Mouse (Mus musculus): ENCODE data around the gene Cpne5.
"Not testable (repeated sequence)": the region's sequence is repeated elsewhere in the genome, so short reads cannot be mapped to it uniquely, and the experiment has no call there.

Cpne5 gene

DNA sequence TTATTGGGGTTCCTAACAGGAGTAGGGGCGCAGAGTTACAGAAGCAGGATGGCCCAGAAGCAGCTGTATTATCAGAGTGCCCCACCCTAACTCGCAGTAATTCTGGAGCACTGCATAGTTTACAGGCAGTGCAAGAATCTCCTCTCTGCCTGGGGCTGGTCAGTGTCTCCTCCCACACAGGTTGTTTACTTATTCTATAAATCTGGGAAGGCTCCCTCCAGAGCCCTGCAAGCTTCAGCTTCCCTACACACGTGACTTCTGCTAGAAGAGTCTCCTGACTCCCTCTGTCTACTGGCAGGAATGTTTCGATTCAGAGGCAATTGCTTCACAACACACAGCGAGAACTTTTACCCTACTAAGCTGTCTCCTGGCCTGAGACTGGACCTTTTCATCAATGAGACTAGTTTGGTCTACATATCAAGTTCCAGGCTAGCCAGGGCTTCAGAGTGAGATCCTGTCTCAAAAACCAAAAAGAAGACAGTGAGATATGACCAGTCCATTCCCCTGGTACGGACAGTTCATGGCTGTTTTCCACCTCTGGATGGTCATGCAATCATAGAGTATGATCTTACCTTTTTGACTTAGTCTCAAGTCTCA, 114.3 kb downstream of the Cpne5 start:
- DNase-seq = peak; percentile 24

GRCm38 (mm10) chr17:29122817-29123216, 115.2 kb downstream of the Cpne5 start:
- DNase-seq = peak; percentile 87

DNA sequence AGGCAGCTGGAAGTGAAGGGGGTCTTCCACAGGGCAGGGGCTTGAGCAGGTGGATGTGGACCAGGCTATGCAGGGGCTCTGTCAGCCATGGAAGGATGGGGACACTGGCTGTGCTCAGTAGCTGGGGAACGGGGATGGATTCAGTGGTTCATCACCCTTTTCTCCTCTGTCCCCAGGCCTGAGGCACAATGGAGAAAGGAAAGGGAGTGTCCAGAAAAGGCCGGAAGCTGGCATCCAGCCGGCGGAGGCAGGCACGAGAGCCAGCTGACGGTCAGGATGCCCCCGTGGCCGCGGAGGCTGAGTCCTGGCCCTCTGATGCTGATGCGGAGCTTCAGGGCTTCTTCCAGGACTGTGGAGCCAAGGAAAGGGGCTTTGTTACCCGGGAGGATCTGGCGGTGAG, 117.3 kb downstream of the Cpne5 start:
- DNase-seq = peak; percentile 46

GRCm38 (mm10) chr17:29118057-29118456, 119.9 kb downstream of the Cpne5 start:
- no peak for DNase-seq

DNA sequence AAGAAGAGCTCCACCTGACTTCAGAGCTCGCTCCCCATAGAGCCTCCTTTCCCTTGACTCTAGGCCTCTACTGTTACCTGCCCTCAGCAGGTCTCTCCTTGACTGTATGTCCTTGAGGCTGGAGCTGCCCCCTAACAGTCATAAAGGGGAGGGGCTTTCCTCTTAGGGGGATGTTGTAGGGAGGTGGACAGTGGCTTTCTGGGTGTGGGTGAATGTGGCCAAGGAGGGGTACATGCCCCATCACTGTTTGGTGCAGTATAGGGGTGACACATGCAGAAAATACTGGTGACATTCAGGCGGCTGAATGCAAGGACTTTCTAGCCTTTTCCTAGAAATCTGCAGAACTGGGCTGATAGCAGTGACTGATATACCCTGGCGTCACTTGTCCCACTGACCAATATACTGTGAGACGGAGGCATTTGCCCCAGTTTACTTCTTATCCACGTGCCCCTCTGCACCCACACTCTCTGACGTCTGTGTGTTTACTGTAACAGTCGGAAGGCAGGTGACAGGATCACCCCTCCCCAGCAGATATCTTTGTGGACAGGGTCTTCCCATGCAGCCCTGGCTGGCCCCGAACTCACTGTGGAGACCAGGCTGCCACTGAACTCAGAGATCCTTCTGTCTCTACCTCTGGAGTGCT, 120.8 kb downstream of the Cpne5 start:
- DNase-seq = no peak

DNA sequence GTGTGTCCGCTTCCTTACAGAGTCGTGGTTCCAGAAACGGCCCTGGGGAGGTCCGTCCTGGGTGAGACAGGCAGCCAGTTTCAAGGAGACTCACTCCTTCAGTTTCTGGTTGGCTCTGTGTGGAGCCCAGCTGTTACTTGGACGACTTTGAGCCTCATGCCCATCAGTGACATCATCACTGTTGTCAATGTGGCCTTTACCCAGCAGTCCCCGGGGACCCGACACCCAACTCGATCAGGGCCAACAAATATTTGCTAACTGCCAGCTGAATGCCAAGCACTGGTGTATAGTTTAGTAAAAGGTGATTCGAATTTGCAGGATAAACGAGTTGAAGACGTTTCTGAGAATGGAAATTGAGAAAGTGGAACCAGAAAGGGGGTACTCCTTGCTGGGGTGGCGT, 121.9 kb downstream of the Cpne5 start:
- DNase-seq = no peak

DNA sequence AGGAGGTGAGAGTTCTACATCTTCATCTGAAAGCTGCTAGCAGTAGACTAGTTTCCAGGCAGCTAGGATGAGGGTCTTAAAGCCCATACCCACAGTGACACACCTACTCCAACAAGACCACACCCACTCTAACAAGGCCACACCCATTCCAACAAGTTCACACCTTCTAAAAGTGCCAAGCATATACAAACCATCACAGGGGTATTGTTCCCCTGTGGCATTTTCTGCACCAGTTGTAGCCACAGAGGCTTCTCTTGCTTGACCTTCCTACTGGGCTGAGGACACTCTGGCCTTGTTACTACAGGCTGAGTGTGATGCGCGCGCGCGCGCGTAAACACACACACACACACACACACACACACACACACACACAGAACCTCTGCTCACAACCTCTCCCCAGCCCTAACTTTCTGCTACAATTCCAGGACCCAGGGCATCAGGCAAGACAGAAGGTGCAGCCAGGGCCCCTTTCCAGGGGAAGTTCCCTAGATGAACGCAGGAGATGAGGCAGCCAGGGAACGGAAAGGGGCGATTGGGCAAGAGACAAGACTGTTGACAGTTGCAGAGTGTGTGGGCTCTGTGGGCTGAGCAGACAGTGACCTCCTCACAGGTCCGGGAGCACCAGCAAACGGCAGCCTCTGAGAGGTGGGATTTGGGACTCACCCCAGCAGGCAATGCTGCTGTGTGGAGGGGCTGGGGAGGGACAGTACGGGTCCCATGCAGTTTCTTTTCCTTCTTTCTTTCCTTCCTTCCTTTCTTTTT, 124.2 kb downstream of the Cpne5 start, which contains the start of gene Rab44:
Gene Rab44, plus strand, starts transcription at position 555 of the 762 bp plus-strand sequence.
- no peak for DNase-seq

DNA sequence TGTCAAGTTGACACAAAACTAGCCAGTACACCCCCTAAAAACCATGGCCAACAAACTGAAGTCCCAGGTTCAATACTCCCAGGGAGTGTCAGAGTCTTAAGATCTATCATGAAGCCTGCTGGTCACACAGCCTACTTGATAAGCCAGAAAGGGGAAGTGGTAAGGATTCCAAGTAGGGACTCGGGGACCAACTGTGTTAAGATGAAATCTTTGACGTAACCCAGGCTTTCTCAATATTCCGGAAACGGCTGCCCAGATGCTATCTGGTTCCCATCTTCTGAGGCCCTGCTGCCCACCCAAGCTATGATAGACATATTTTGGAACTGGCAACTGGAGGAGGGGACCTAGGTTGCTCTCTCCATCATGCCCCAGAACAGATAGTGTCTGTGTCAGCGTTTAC, 126.6 kb downstream of the Cpne5 start:
- DNase-seq = no peak

DNA sequence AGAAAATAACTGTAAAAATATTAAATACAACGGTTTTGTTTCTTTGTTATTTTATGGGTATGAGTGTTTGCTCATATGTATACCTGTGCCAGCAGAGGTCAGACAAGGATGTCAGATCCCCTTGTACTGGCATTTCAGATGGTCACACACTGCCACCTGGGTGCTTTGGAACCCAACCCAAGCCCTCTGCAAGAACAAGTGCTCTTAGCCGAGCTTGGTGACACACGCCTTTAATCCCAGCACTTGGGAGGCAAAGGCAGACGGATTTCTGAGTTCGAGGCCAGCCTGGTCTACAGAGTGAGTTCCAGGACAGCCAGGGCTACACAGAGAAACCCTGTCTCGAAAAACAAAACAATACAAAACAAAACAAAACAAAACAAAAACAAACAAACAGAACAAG, 127.6 kb downstream of the Cpne5 start:
- DNase-seq = not testable (repeated sequence)

All from kidney, adult 18-20 months (tissue).